20 mouse cellular contexts compared by ENCODE assay signal in the genomic region with DNA sequence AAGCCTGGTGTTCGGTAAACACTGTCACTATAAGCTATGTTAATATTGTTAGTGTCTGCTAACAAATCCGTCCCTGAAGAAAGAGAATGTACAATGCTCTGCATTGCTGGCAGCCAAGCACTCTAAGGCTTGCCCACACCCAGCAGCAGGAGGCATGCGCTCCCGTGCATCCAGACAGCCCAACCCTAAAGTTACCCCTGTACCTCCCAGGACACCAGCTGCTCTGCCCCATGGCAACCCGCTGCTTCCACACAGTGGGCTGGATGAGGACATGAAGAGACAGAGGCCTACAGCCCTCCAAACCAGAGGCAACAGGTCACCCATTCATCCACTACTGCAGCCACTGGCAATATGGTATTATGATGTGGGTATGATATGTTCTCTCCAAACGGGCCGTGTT.
DNase-seq lines count a peak whose midpoint lies in the region; ATAC-seq lines count a peak whose summit lies in the region.
"Had no signal": no experiment of that assay in that cellular context is flagged by ENCODE, and none has a peak within 500 bp of the region (broad histone marks: within the 10 kb centered on the region; RNA-seq: fewer than 3 reads in every experiment).

No protein-coding gene starts in this region.

- no peaks in the 10 kb centered on the region for H3K9me3 ChIP-seq in forebrain, embryonic 15.5 days
- no peaks in the 10 kb centered on the region for H3K9me3 ChIP-seq in forebrain, embryonic 11.5 days (ENCODE audit: control insufficient read depth, low read length)
- no peaks in the 10 kb centered on the region for H3K9me3 ChIP-seq in lung, embryonic 15.5 days
- H3K9me3 ChIP-seq in forebrain, embryonic 16.5 days (ENCODE audit: control insufficient read depth, low read length) = no peaks in the 10 kb centered on the region
- no peaks in the 10 kb centered on the region for H3K9me3 ChIP-seq in midbrain, embryonic 16.5 days (replicated peaks; ENCODE audit: control insufficient read depth, low read length, poor library complexity, severe bottlenecking)
- H3K9me3 ChIP-seq: heart, embryonic 10.5 days had no signal

- 65% methylated on average over 7 of the region's 7 CpGs for WGBS in forebrain, embryonic 15.5 days
- WGBS in forebrain, embryonic 11.5 days = 85% methylated on average over 7 of the region's 7 CpGs
- 67% methylated on average over 7 of the region's 7 CpGs for WGBS in lung, embryonic 15.5 days
- 56% methylated on average over 7 of the region's 7 CpGs for WGBS in forebrain, embryonic 16.5 days
- WGBS in midbrain, embryonic 16.5 days = 66% methylated on average over 7 of the region's 7 CpGs

- no peak for DNase-seq in forebrain, embryonic 11.5 days (ENCODE audit: low spot score)
- no peak for DNase-seq in lung, postnatal 10 days
- no peak for DNase-seq in left cerebral cortex, adult 8-10 months (ENCODE audit: low spot score in 2 of 2)
- DNase-seq in left cerebral cortex, postnatal 25 days (ENCODE audit: low spot score in 2 of 2) = no peak
- DNase-seq: adrenal gland, postnatal 25 days; cerebellum, adult 11-12 months; cerebellum, postnatal 25 days; embryo, embryonic 11 days; heart, postnatal 10 days; kidney, adult 18-20 months; kidney, postnatal 14 days; layer of hippocampus, postnatal 36 days; lung, adult 18-20 months had no signal

- intact Hi-C loops in left cerebral cortex, postnatal 25 days (cut with DNase I) = no loop called here

- peak overlapping the region; percentile 9 for H3K27ac ChIP-seq in forebrain, embryonic 15.5 days (replicated peaks)
- H3K27ac ChIP-seq in forebrain, embryonic 11.5 days (ENCODE audit: low read depth, low read length) = no peak overlapping the region
- 0 out of 2 replicates have a peak overlapping the region, but pooled peaks have one; percentile 37 for H3K27ac ChIP-seq in lung, embryonic 15.5 days
- no peak overlapping the region for H3K27ac ChIP-seq in forebrain, embryonic 16.5 days (ENCODE audit: low read length)
- peak overlapping the region; percentile 24 for H3K27ac ChIP-seq in midbrain, embryonic 16.5 days (ENCODE audit: low read length)
- H3K27ac ChIP-seq: heart, embryonic 10.5 days; layer of hippocampus, adult 2 months had no signal

- no peak overlapping the region for H3K9ac ChIP-seq in forebrain, embryonic 15.5 days (replicated peaks)
- no peak overlapping the region for H3K9ac ChIP-seq in forebrain, embryonic 11.5 days (ENCODE audit: low read length)
- H3K9ac ChIP-seq in lung, embryonic 15.5 days = no peak overlapping the region
- no peak overlapping the region for H3K9ac ChIP-seq in forebrain, embryonic 16.5 days (replicated peaks; ENCODE audit: low read depth, low read length)
- no peak overlapping the region for H3K9ac ChIP-seq in midbrain, embryonic 16.5 days (ENCODE audit: low read depth, low read length)

- H3K4me2 ChIP-seq in forebrain, embryonic 15.5 days (replicated peaks) = no peak overlapping the region
- H3K4me2 ChIP-seq in forebrain, embryonic 11.5 days (ENCODE audit: low read depth, low read length, severe bottlenecking) = no peak overlapping the region
- H3K4me2 ChIP-seq in lung, embryonic 15.5 days = no peak overlapping the region
- no peak overlapping the region for H3K4me2 ChIP-seq in forebrain, embryonic 16.5 days (ENCODE audit: low read length)
- H3K4me2 ChIP-seq in midbrain, embryonic 16.5 days (ENCODE audit: low read length) = no peak overlapping the region
- H3K4me2 ChIP-seq: liver, embryonic 11.5 days had no signal

- H3K36me3 ChIP-seq in forebrain, embryonic 15.5 days = peaks cover 17% of the 10 kb centered on the region; the same call in 1 of the 2 replicates
- H3K36me3 ChIP-seq in forebrain, embryonic 11.5 days (ENCODE audit: control insufficient read depth, insufficient read depth, low read length) = no peaks in the 10 kb centered on the region; the same call in 1 of the 2 replicates
- peaks cover 6% of the 10 kb centered on the region; the same call in 1 of the 2 replicates for H3K36me3 ChIP-seq in lung, embryonic 15.5 days
- peaks cover 4% of the 10 kb centered on the region for H3K36me3 ChIP-seq in forebrain, embryonic 16.5 days (ENCODE audit: control insufficient read depth, insufficient read depth)
- H3K36me3 ChIP-seq in midbrain, embryonic 16.5 days (ENCODE audit: control insufficient read depth, insufficient read depth, low read length) = no peaks in the 10 kb centered on the region; the same call in 1 of the 2 replicates

- no peaks in the 10 kb centered on the region for H3K27me3 ChIP-seq in forebrain, embryonic 15.5 days
- H3K27me3 ChIP-seq in forebrain, embryonic 11.5 days (ENCODE audit: control insufficient read depth, insufficient read depth, low read length) = no peaks in the 10 kb centered on the region
- H3K27me3 ChIP-seq in lung, embryonic 15.5 days = no peaks in the 10 kb centered on the region
- no peaks in the 10 kb centered on the region for H3K27me3 ChIP-seq in forebrain, embryonic 16.5 days (replicated peaks; ENCODE audit: control insufficient read depth, insufficient read depth, low read length)
- H3K27me3 ChIP-seq in midbrain, embryonic 16.5 days (ENCODE audit: control insufficient read depth, insufficient read depth, low read depth, low read length) = no peaks in the 10 kb centered on the region

- no peak for ATAC-seq in forebrain, embryonic 15.5 days (replicated peaks)
- ATAC-seq in forebrain, embryonic 11.5 days (replicated peaks; ENCODE audit: low FRiP score) = no peak
- no peak; the same call in 1 of the 2 replicates for ATAC-seq in lung, embryonic 15.5 days (ENCODE audit: borderline replicate concordance, extremely low read depth, low FRiP score, low TSS enrichment)
- 0 out of 2 replicates have a peak, but pooled peaks have one; percentile 36 for ATAC-seq in forebrain, embryonic 16.5 days
- ATAC-seq in midbrain, embryonic 16.5 days = 0 out of 2 replicates have a peak, but pooled peaks have one; percentile 27

- H3K4me1 ChIP-seq in forebrain, embryonic 15.5 days = peaks cover 5% of the 10 kb centered on the region; the same call in 1 of the 2 replicates
- H3K4me1 ChIP-seq in forebrain, embryonic 11.5 days (replicated peaks; ENCODE audit: control insufficient read depth, insufficient read depth, low read length) = no peaks in the 10 kb centered on the region
- H3K4me1 ChIP-seq in lung, embryonic 15.5 days = peaks cover 22% of the 10 kb centered on the region
- H3K4me1 ChIP-seq in forebrain, embryonic 16.5 days (replicated peaks; ENCODE audit: control insufficient read depth, insufficient read depth, low read length) = peaks cover 6% of the 10 kb centered on the region; the same call in 1 of the 2 replicates
- no peaks in the 10 kb centered on the region for H3K4me1 ChIP-seq in midbrain, embryonic 16.5 days (ENCODE audit: control insufficient read depth, insufficient read depth, low read length)

- H3K4me3 ChIP-seq in forebrain, embryonic 15.5 days = no peak overlapping the region
- no peak overlapping the region for H3K4me3 ChIP-seq in forebrain, embryonic 11.5 days (ENCODE audit: low read depth, low read length)
- no peak overlapping the region for H3K4me3 ChIP-seq in lung, embryonic 15.5 days
- H3K4me3 ChIP-seq in forebrain, embryonic 16.5 days (replicated peaks; ENCODE audit: low read length) = no peak overlapping the region
- H3K4me3 ChIP-seq in midbrain, embryonic 16.5 days (ENCODE audit: low read depth, low read length) = no peak overlapping the region
- H3K4me3 ChIP-seq: heart, embryonic 10.5 days; layer of hippocampus, adult 2 months had no signal

Comparison
In these comparisons a context has a peak if more than half of its experiments do, and no peak if none do; other contexts are left out.
1. ATAC-seq: peak in forebrain, embryonic 16.5 days (single experiment) and midbrain, embryonic 16.5 days (single experiment); none in forebrain, embryonic 15.5 days (single experiment), forebrain, embryonic 11.5 days (single experiment) and lung, embryonic 15.5 days (single experiment).
2. H3K27ac ChIP-seq: peak in forebrain, embryonic 15.5 days (single experiment), lung, embryonic 15.5 days (single experiment) and midbrain, embryonic 16.5 days (single experiment); none in forebrain, embryonic 11.5 days (single experiment) and forebrain, embryonic 16.5 days (single experiment).